Mouse (Mus musculus) myocyte (in vitro differentiated cells): ENCODE data around the gene Dpf2. TPM values are rescaled to one million over a fixed set of nuclear protein-coding genes. Genes with fewer than 3 reads are reported as not detected.

Experiments
- H3K27me3 ChIP-seq: one replicate; pipeline ENCODE4 v1.6.1; 2011; ENCODE audit not compliant: control insufficient read depth, insufficient read depth, insufficient read length
- H3K36me3 ChIP-seq: one replicate; pipeline ENCODE4 v1.6.1; 2011; ENCODE audit not compliant: control insufficient read depth, insufficient read depth
- H3K4me2 ChIP-seq: one replicate; pipeline ENCODE4 v1.6.1; 2011; ENCODE audit warnings: low read depth, control low read depth
- H3K4me3 ChIP-seq: one replicate; pipeline ENCODE4 v1.5.1; 2011; ENCODE audit warnings: mild to moderate bottlenecking, control low read depth, moderate library complexity
- H3K79me2 ChIP-seq: one replicate; pipeline ENCODE4 v1.6.1; 2011; ENCODE audit not compliant: control insufficient read depth, insufficient read depth
- H3ac ChIP-seq: one replicate; pipeline ENCODE4 v1.6.1; 2011; ENCODE audit not compliant: control insufficient read depth, insufficient read length
- CEBPB ChIP-seq: IDR thresholded peaks from 2 replicates; pipeline ENCODE4 v1.6.1; 2011; ENCODE audit warnings: mild to moderate bottlenecking, moderate library complexity; ENCODE audit not compliant: poor library complexity, insufficient read depth, severe bottlenecking
- E2F4 ChIP-seq: IDR thresholded peaks from one replicate; pipeline ENCODE4 v1.6.1; 2011; ENCODE audit warnings: mild to moderate bottlenecking, control low read depth, moderate library complexity; ENCODE audit not compliant: insufficient read depth
- MAX ChIP-seq: IDR thresholded peaks from one replicate; pipeline ENCODE4 v1.6.1; 2011; ENCODE audit warnings: low read depth, mild to moderate bottlenecking, control low read depth
- MYOD1 ChIP-seq, 3 experiments: IDR thresholded peaks; one replicate each; pipeline ENCODE4 v1.6.1; 2011; ENCODE audit warnings: control low read depth in 2 of 3, low read depth in 2 of 3, mild to moderate bottlenecking in 2 of 3, moderate library complexity in 1 of 3; ENCODE audit not compliant: insufficient read length in 2 of 3, control insufficient read depth in 1 of 3
- MYOG ChIP-seq, 3 experiments: IDR thresholded peaks; one replicate each; pipeline ENCODE4 v1.6.1; 2011; ENCODE audit warnings: control low read depth in 2 of 3, low read depth in 2 of 3, mild to moderate bottlenecking in 2 of 3; ENCODE audit not compliant: insufficient read length in 2 of 3, control insufficient read depth in 1 of 3, insufficient read depth in 1 of 3
- POLR2A ChIP-seq: IDR thresholded peaks from one replicate; pipeline ENCODE4 v1.6.1; 2011; ENCODE audit warnings: low read depth, mild to moderate bottlenecking, control low read depth, moderate library complexity; ENCODE audit not compliant: insufficient read length
- POLR2AphosphoS2 ChIP-seq: IDR thresholded peaks from one replicate; pipeline ENCODE4 v1.6.1; 2011; ENCODE audit warnings: low read depth, control low read depth; ENCODE audit not compliant: insufficient read length
- REST ChIP-seq: IDR thresholded peaks from one replicate; pipeline ENCODE4 v1.6.1; 2011; ENCODE audit warnings: mild to moderate bottlenecking, control low read depth, moderate library complexity; ENCODE audit not compliant: insufficient read depth, insufficient read length
- SRF ChIP-seq: IDR thresholded peaks from one replicate; pipeline ENCODE4 v1.6.1; 2011; ENCODE audit warnings: low read depth; ENCODE audit not compliant: control insufficient read depth, insufficient read length
- TCF12 ChIP-seq: IDR thresholded peaks from one replicate; pipeline ENCODE4 v1.6.1; 2011; ENCODE audit warnings: mild to moderate bottlenecking, control low read depth; ENCODE audit not compliant: poor library complexity, insufficient read depth, severe bottlenecking
- TCF3 ChIP-seq: IDR thresholded peaks from one replicate; pipeline ENCODE4 v1.6.1; 2011; ENCODE audit warnings: low read depth, control low read depth; ENCODE audit not compliant: insufficient read length
- USF1 ChIP-seq: IDR thresholded peaks from one replicate; pipeline ENCODE4 v1.6.1; 2011; ENCODE audit warnings: low read depth, mild to moderate bottlenecking, control low read depth, moderate library complexity
- polyA plus RNA-seq: library from polyadenylated mRNA; unstranded; fragments of >200 nt; fragmentation: generic; extraction: Trizol; gene quantifications from one replicate; pipeline ENCODE4 v1.2.1, GENCODE M21; 2012; ENCODE audit warnings: missing spikeins

Dpf2 gene
- polyA plus RNA-seq, 1 experiment, result 78.5 TPM

DNA sequence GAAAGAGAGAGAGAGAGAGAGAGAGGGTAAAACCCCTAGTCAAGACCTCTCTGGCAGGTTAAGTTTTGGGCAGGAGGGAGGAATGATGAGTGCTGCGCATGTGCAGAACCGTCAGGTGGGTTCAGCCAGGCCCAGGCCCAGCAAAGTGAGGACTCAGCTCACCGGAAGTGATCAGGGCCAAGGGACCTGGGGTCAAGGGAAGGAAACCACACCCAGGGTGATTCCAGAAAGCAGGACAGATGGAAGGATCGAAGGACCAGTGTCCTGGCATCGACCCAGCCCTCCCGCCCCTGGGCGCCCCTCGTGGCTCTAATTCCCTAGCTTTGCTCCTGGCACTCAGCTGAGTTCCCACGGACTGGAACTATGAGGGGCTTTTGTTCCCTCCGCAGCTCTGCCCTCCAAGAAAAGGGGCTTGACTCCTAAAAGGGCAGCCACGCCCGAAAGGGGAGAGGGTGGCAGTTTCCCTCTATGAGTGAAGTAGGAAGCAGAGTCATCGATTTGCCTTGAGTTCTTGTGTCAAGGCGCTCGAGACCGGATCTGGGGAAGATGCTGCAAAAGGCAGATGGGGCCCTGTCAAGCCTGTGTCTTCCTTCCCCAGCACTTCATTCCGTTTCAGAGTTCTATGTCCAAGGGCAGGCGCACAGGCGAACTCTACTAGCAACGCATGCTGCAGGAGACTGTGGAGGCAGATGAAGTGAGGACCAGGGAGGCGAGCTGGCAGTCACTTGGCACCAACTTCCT, 24.5 kb upstream of the Dpf2 start:
- TF ChIP-seq MYOG (IDR thresholded peaks at IDR 0.05; ENCODE audit: control insufficient read depth in 1 of 3, insufficient read depth in 1 of 3, insufficient read length in 2 of 3, low read depth in 2 of 3) (peak in 1 of 3 experiments; percentile 5), TCF12 (no peak)

DNA sequence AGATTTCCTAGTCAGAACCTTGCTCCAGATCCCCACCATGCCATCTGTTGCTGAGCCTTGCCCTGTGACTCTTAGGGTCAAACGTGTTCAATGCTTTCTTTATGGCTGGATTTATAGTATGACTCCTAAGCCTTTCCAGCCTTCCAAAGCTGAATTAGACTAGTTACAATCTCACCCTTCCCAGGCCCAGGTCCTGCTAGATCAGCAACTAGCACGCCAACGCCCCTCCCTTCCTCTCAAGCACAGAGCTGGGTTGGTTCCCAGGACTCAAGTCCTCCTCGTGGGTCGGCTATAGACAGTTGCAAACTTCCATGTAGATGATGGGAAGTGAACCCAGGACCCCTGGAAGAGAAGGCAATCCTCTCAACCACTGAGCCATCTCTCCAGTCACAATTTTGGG, 22.9 kb upstream of the Dpf2 start:
- Histone ChIP-seq H3K36me3 (no peaks in the 10 kb centered on the region), H3K27me3 (no peaks in the 10 kb centered on the region), H3K79me2 (no peaks in the 10 kb centered on the region), H3K4me3 (no peak overlapping the region), H3K4me2 (peak overlapping the region; percentile 50), H3ac (no peak overlapping the region)
- TF ChIP-seq REST (no peak), MYOG (IDR thresholded peaks at IDR 0.05; ENCODE audit: control insufficient read depth in 1 of 3, insufficient read depth in 1 of 3, insufficient read length in 2 of 3, low read depth in 2 of 3) (no peak), USF1 (no peak), MYOD1 (IDR thresholded peaks at IDR 0.05; ENCODE audit: control insufficient read depth in 1 of 3, insufficient read length in 2 of 3, low read depth in 2 of 3) (no peak), E2F4 (no peak), CEBPB (no peak), MAX (no peak), SRF (no peak), POLR2A (no peak), POLR2AphosphoS2 (no peak), TCF3 (no peak), TCF12 (no peak)

More for the DNA sequence above, 24.5 kb upstream of the Dpf2 start:
- Histone ChIP-seq H3K4me3 (no peak overlapping the region), H3K4me2 (no peak overlapping the region), H3K79me2 (no peaks in the 10 kb centered on the region), H3K27me3 (no peaks in the 10 kb centered on the region), H3ac (no peak overlapping the region), H3K36me3 (no peaks in the 10 kb centered on the region)

GRCm38 (mm10) chr19:5935266-5935665, 22.5 kb upstream of the Dpf2 start:
- TF ChIP-seq USF1 (no peak), SRF (no peak), TCF3 (peak; percentile 86), TCF12 (peak; percentile 92), CEBPB (no peak), POLR2A (peak; percentile 70), POLR2AphosphoS2 (peak; percentile 23), MAX (no peak), REST (no peak), MYOD1 (IDR thresholded peaks at IDR 0.05; ENCODE audit: control insufficient read depth in 1 of 3, insufficient read length in 2 of 3, low read depth in 2 of 3) (peak; percentile 69 to 96 (median 94)), MYOG (IDR thresholded peaks at IDR 0.05; ENCODE audit: control insufficient read depth in 1 of 3, insufficient read depth in 1 of 3, insufficient read length in 2 of 3, low read depth in 2 of 3) (peak; percentile 84 to 99 (median 97))
- Histone ChIP-seq H3ac (no peak overlapping the region), H3K79me2 (no peaks in the 10 kb centered on the region), H3K4me3 (no peak overlapping the region), H3K27me3 (no peaks in the 10 kb centered on the region), H3K4me2 (peak overlapping the region; percentile 52), H3K36me3 (no peaks in the 10 kb centered on the region)

- no peak for TF ChIP-seq POLR2AphosphoS2
- no peak for TF ChIP-seq CEBPB
- TF ChIP-seq TCF3, result no peak
- no peak for TF ChIP-seq E2F4
- no peak for TF ChIP-seq TCF12
- TF ChIP-seq MYOD1 (IDR thresholded peaks at IDR 0.05; ENCODE audit: control insufficient read depth in 1 of 3, insufficient read length in 2 of 3, low read depth in 2 of 3), result no peak
- TF ChIP-seq REST, result no peak
- TF ChIP-seq MAX, result no peak
- TF ChIP-seq SRF, result no peak
- no peak for TF ChIP-seq USF1
- TF ChIP-seq MYOG (IDR thresholded peaks at IDR 0.05; ENCODE audit: control insufficient read depth in 1 of 3, insufficient read depth in 1 of 3, insufficient read length in 2 of 3, low read depth in 2 of 3), result no peak
- no peak for TF ChIP-seq POLR2A
- Histone ChIP-seq H3K36me3 (no peaks in the 10 kb centered on the region), H3K79me2 (no peaks in the 10 kb centered on the region), H3ac (no peak overlapping the region), H3K4me3 (no peak overlapping the region), H3K4me2 (no peak overlapping the region), H3K27me3 (no peaks in the 10 kb centered on the region)
These were observed 17.1 kb upstream of the Dpf2 start for GRCm38 (mm10) chr19:5929634-5930596.
